Comparison of ENCODE assay signal across 20 mouse cellular contexts in the genomic region with DNA sequence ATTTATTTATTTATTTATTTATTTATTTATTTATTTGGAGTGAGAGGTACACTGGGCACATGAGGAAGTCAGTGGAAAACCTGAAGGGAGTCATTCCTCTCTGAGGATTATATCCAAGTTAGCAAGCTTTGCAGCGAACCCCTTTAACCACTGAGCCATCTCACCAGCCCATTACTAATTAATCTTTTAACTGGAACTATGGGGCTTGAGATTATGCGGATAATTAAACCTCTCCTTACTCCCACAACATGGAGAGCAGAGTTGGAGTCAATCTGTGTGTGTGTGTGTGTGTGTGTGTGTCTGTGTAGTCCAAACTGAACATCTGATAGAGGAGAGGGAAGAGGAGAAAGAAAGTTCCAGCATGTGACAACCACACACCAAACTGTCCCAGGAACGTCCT. TPM values are rescaled to one million over a fixed set of nuclear protein-coding genes. Genes with fewer than 3 reads are reported as not detected.
A peak's percentile ranks its signal among the peaks of the same experiment; 100 is the strongest.
DNase-seq lines count a peak whose midpoint lies in the region; ATAC-seq lines count a peak whose summit lies in the region.
"Had no signal": no experiment of that assay in that cellular context is flagged by ENCODE, and none has a peak within 500 bp of the region (broad histone marks: within the 10 kb centered on the region; RNA-seq: fewer than 3 reads in every experiment).

No protein-coding gene starts in this region.

- no peak overlapping the region for H3K4me3 ChIP-seq in kidney, embryonic 14.5 days (ENCODE audit: low read length)
- H3K4me3 ChIP-seq in forebrain, embryonic 11.5 days (ENCODE audit: low read depth, low read length) = no peak overlapping the region
- H3K4me3 ChIP-seq: embryonic facial prominence, embryonic 15.5 days; erythroblast, embryonic 14.5 days; forebrain, embryonic 10.5 days; forebrain, embryonic 15.5 days; heart, embryonic 10.5 days; hindbrain, embryonic 10.5 days had no signal

- 0 out of 2 replicates have a peak, but pooled peaks cover 11% of the 10 kb centered on the region for H3K4me1 ChIP-seq in kidney, embryonic 14.5 days (ENCODE audit: control insufficient read depth, insufficient read depth, low read length)
- H3K4me1 ChIP-seq in forebrain, embryonic 11.5 days (replicated peaks; ENCODE audit: control insufficient read depth, insufficient read depth, low read length) = no peaks in the 10 kb centered on the region
- H3K4me1 ChIP-seq: forebrain, embryonic 15.5 days; heart, embryonic 10.5 days; hindbrain, embryonic 10.5 days had no signal

- H3K36me3 ChIP-seq in kidney, embryonic 14.5 days (ENCODE audit: control insufficient read depth, insufficient read depth, low read length) = no peaks in the 10 kb centered on the region
- H3K36me3 ChIP-seq in forebrain, embryonic 11.5 days (ENCODE audit: control insufficient read depth, insufficient read depth, low read length) = no peaks in the 10 kb centered on the region
- H3K36me3 ChIP-seq: embryonic facial prominence, embryonic 15.5 days; forebrain, embryonic 10.5 days; forebrain, embryonic 15.5 days; heart, embryonic 10.5 days; hindbrain, embryonic 10.5 days had no signal

- H3K4me2 ChIP-seq in kidney, embryonic 14.5 days (replicated peaks; ENCODE audit: low read depth, low read length) = no peak overlapping the region
- H3K4me2 ChIP-seq in forebrain, embryonic 11.5 days (ENCODE audit: low read depth, low read length, severe bottlenecking) = no peak overlapping the region
- H3K4me2 ChIP-seq: embryonic facial prominence, embryonic 15.5 days; forebrain, embryonic 15.5 days; hindbrain, embryonic 14.5 days had no signal

- intact Hi-C loops in heart, postnatal 36 days (cut with DNase I) = no loop called here

- H3K27me3 ChIP-seq in kidney, embryonic 14.5 days (ENCODE audit: control insufficient read depth, insufficient read depth, low read length) = no peaks in the 10 kb centered on the region; the same call in 1 of the 2 replicates
- H3K27me3 ChIP-seq in forebrain, embryonic 11.5 days (ENCODE audit: control insufficient read depth, insufficient read depth, low read length) = no peaks in the 10 kb centered on the region
- H3K27me3 ChIP-seq: embryonic facial prominence, embryonic 15.5 days; forebrain, embryonic 15.5 days had no signal

- DNase-seq in kidney, adult 9 months = peak; percentile 70
- DNase-seq in kidney, postnatal 10 days = peak; percentile 37
- DNase-seq in kidney, postnatal 4 days = peak; percentile 57 to 67
- DNase-seq in forebrain, embryonic 11.5 days (ENCODE audit: low spot score) = no peak
- DNase-seq in heart, postnatal 36 days = no peak
- DNase-seq: adrenal gland, adult 2 months; adrenal gland, postnatal 25 days; cerebellum, adult 2 months; cerebellum, postnatal 14 days; embryo, embryonic 11 days; heart, adult 18-20 months; heart, postnatal 10 days had no signal

- 49% methylated on average over 3 of the region's 3 CpGs for WGBS in kidney, embryonic 14.5 days
- 67% methylated on average over 3 of the region's 3 CpGs for WGBS in forebrain, embryonic 11.5 days

- H3K9me3 ChIP-seq in kidney, embryonic 14.5 days (ENCODE audit: control insufficient read depth, low read length) = no peaks in the 10 kb centered on the region
- H3K9me3 ChIP-seq in forebrain, embryonic 11.5 days (ENCODE audit: control insufficient read depth, low read length) = no peaks in the 10 kb centered on the region
- H3K9me3 ChIP-seq: embryonic facial prominence, embryonic 15.5 days; forebrain, embryonic 10.5 days; forebrain, embryonic 15.5 days; heart, embryonic 10.5 days; hindbrain, embryonic 10.5 days had no signal

- H3K27ac ChIP-seq in kidney, embryonic 14.5 days (ENCODE audit: low read depth, low read length) = no peak overlapping the region
- no peak overlapping the region for H3K27ac ChIP-seq in forebrain, embryonic 11.5 days (ENCODE audit: low read depth, low read length)
- H3K27ac ChIP-seq: embryonic facial prominence, embryonic 15.5 days; forebrain, embryonic 10.5 days; forebrain, embryonic 15.5 days; heart, embryonic 10.5 days; hindbrain, embryonic 10.5 days; hindbrain, embryonic 14.5 days had no signal

- peak; percentile 53; the same call in 1 of the 2 replicates for ATAC-seq in kidney, embryonic 14.5 days (ENCODE audit: low FRiP score, low TSS enrichment)
- no peak for ATAC-seq in forebrain, embryonic 11.5 days (replicated peaks; ENCODE audit: low FRiP score)
- ATAC-seq: forebrain, embryonic 15.5 days had no signal

- H3K9ac ChIP-seq in kidney, embryonic 14.5 days (ENCODE audit: low read depth, low read length) = no peak overlapping the region
- H3K9ac ChIP-seq in forebrain, embryonic 11.5 days (ENCODE audit: low read length) = no peak overlapping the region
- H3K9ac ChIP-seq: embryonic facial prominence, embryonic 15.5 days; forebrain, embryonic 15.5 days; hindbrain, embryonic 14.5 days had no signal

RNA-seq across cellular contexts. Expression of gene Ptpn13, which starts 10.4 kb away (rescaled TPM):
- 21.9 and 42.5 TPM in 2 replicates for polyA plus RNA-seq in kidney, embryonic 14.5 days (2014; fragmentation: Nextera tagmentation; extraction: Ambion mirVana)
- polyA plus RNA-seq in forebrain, embryonic 11.5 days (2014; fragmentation: Nextera tagmentation; extraction: Ambion mirVana) = 17.4 and 20.3 TPM in 2 replicates
- total RNA-seq in heart, postnatal 36 days (2021) = 1 to 10 TPM; 6.1 to 7.0 TPM

Comparison
In these comparisons a context has a peak if more than half of its experiments do, and no peak if none do; other contexts are left out.
1. DNase-seq: peak in kidney, adult 9 months (single experiment), kidney, postnatal 10 days (single experiment) and kidney, postnatal 4 days (2 of 2); none in forebrain, embryonic 11.5 days (single experiment) and heart, postnatal 36 days (0 of 2).